Mouse (Mus musculus) midbrain, postnatal 0 days (tissue): ENCODE measurements around the gene Acta2. TPM values are rescaled to one million over a fixed set of nuclear protein-coding genes. Genes with fewer than 3 reads are reported as not detected.

Source experiments
- ATAC-seq: fragments of 200-750 bp; cut with Nextera tagmentation; 2 replicates; pipeline ENCODE4 v1.8.0; 2017; ENCODE audit warnings: moderate number of reproducible peaks, mild to moderate bottlenecking, moderate TSS enrichment, moderate library complexity; ENCODE audit not compliant: low FRiP score
- DNase-seq: peaks from one replicate; pipeline ENCODE4 v3.0.0-alpha.2; 2015; ENCODE audit warnings: low spot score
- H3K27ac ChIP-seq: fragments of 300-500 bp; sonication (generic); 2 replicates; pipeline ENCODE4 v1.5.1; 2014; ENCODE audit warnings: low read depth, mild to moderate bottlenecking, low read length, mixed read lengths
- H3K27me3 ChIP-seq: fragments of 300-500 bp; sonication (generic); 2 replicates; pipeline ENCODE4 v1.6.1; 2014; ENCODE audit warnings: low read length, control low read depth, mixed read lengths; ENCODE audit not compliant: insufficient read depth
- H3K36me3 ChIP-seq: fragments of 300-500 bp; sonication (generic); 2 replicates; pipeline ENCODE4 v1.6.1; 2014; ENCODE audit warnings: low read length, control low read depth, mixed read lengths; ENCODE audit not compliant: insufficient read depth
- H3K4me1 ChIP-seq: fragments of 300-500 bp; sonication (generic); 2 replicates; pipeline ENCODE4 v1.6.1; 2014; ENCODE audit warnings: mild to moderate bottlenecking, control low read depth, antibody characterized with exemption, low read length, mixed read lengths; ENCODE audit not compliant: insufficient read depth
- H3K4me2 ChIP-seq: fragments of 300-500 bp; sonication (generic); 2 replicates; pipeline ENCODE4 v1.6.1; 2014; ENCODE audit warnings: low read depth, mild to moderate bottlenecking, low read length, mixed read lengths; ENCODE audit not compliant: poor library complexity, severe bottlenecking
- H3K4me3 ChIP-seq: fragments of 300-500 bp; sonication (generic); 2 replicates; pipeline ENCODE4 v1.5.1; 2014; ENCODE audit warnings: low read depth, mild to moderate bottlenecking, low read length, moderate library complexity
- H3K9ac ChIP-seq: fragments of 300-500 bp; sonication (generic); replicated peaks from 2 replicates; pipeline ENCODE4 v1.6.1; 2014; ENCODE audit warnings: mild to moderate bottlenecking, low read length, moderate library complexity, mixed read lengths; ENCODE audit not compliant: poor library complexity, severe bottlenecking
- H3K9me3 ChIP-seq: fragments of 300-500 bp; sonication (generic); 2 replicates; pipeline ENCODE4 v1.6.1; 2016; ENCODE audit warnings: low read length, control low read depth
- CTCF ChIP-seq: IDR thresholded peaks from 2 replicates; pipeline ENCODE4 v1.5.1; 2016; ENCODE audit warnings: antibody characterized with exemption, mild to moderate bottlenecking
- WGBS: fragments of 180-500 bp; shearing (Covaris S2); extraction: QIAGEN DNeasy Blood & Tissue Kit; methylation state at CpG from one replicate; pipeline ENCODE4 v1.1.7; 2014; 5-methylcytosine and 5-hydroxymethylcytosine counted together
- polyA plus RNA-seq: library from polyadenylated mRNA; unstranded; fragments of >200 nt; fragmentation: Nextera tagmentation; extraction: Ambion mirVana; gene quantifications from 2 replicates; pipeline ENCODE4 v1.2.1, GENCODE M21; 2015
- total RNA-seq: library from RNA; depleted of rRNA; stranded (reverse); fragments of >200 nt; gene quantifications from 2 replicates; pipeline ENCODE4 v1.2.3, GENCODE M21; 2014

Acta2 gene
- total and polyA plus RNA-seq, 2 experiments from 2014 or later: 3.7 to 9.6 TPM

- Histone ChIP-seq H3K4me1 (peaks cover 10% of the 10 kb centered on the region; the same call in 1 of the 2 replicates), H3K9me3 (no peaks in the 10 kb centered on the region), H3K4me2 (peak within 1 kb of the TSS; percentile 88), H3K4me3 (peak within 1 kb of the TSS; percentile 39), H3K27me3 (0 out of 2 replicates have a peak, but pooled peaks cover 7% of the 10 kb centered on the region), H3K9ac (peak within 1 kb of the TSS; percentile 33; the same call in 1 of the 2 replicates), H3K27ac (no peak within 1 kb of the TSS), H3K36me3 (no peaks in the 10 kb centered on the region)
- ATAC-seq (peak; percentile 86), DNase-seq (peak; percentile 36)
- 2% methylated on average over 18 of the region's 19 CpGs for WGBS
- no peak for TF ChIP-seq CTCF
These were observed 34.8 kb upstream of the Acta2 start, which contains the start of gene Fas for GRCm38 (mm10) chr19:34289948-34290789. TSS of gene Fas (plus strand) at chr19:34290666.

- no peak for ATAC-seq
- 90% methylated on average over 1 of the region's 1 CpGs for WGBS
- Histone ChIP-seq H3K9me3 (no peaks in the 10 kb centered on the region), H3K9ac (no peak overlapping the region), H3K4me3 (no peak overlapping the region), H3K27ac (no peak overlapping the region), H3K36me3 (no peaks in the 10 kb centered on the region), H3K4me1 (peaks cover 10% of the 10 kb centered on the region; the same call in 1 of the 2 replicates), H3K27me3 (0 out of 2 replicates have a peak, but pooled peaks cover 7% of the 10 kb centered on the region), H3K4me2 (no peak overlapping the region)
- no peak for TF ChIP-seq CTCF
- DNase-seq: no peak
These were observed 33.3 kb upstream of the Acta2 start for GRCm38 (mm10) chr19:34288696-34289095.

- no peak overlapping the region for H3K9ac ChIP-seq
- H3K27me3 ChIP-seq: 0 out of 2 replicates have a peak, but pooled peaks cover 7% of the 10 kb centered on the region
- 91% methylated on average over 13 of the region's 13 CpGs for WGBS
- no peak overlapping the region for H3K4me2 ChIP-seq
- TF ChIP-seq CTCF: no peak
- ATAC-seq (no peak), DNase-seq (no peak)
- no peaks in the 10 kb centered on the region for H3K9me3 ChIP-seq
- no peak overlapping the region for H3K4me3 ChIP-seq
- H3K4me1 ChIP-seq: peaks cover 10% of the 10 kb centered on the region; the same call in 1 of the 2 replicates
- no peaks in the 10 kb centered on the region for H3K36me3 ChIP-seq
- H3K27ac ChIP-seq: no peak overlapping the region
These were observed 32.4 kb upstream of the Acta2 start for GRCm38 (mm10) chr19:34287656-34288415.

DNA sequence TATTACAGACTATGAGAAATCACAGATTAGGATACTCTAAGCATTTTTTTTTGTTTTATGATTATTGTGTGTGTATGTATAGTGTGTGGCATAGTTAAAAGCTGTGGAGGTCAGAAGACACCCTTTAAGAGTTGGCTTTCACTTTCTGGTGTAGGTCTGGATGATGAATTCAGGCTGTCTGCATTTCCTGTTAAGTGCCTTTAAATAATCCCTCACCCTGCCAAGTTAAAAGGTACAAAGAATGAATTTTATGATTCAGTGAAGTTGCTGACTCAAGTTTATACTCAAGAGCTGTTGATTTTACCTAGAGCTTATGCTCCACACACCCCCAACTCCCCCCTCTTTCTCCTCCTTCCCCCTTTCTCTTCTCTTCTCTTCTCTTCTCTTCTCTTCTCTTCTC lies 31.8 kb upstream of the Acta2 start:
- H3K27me3 ChIP-seq: 0 out of 2 replicates have a peak, but pooled peaks cover 6% of the 10 kb centered on the region
- H3K9me3 ChIP-seq: no peaks in the 10 kb centered on the region
- H3K36me3 ChIP-seq: no peaks in the 10 kb centered on the region
- H3K27ac ChIP-seq: no peak overlapping the region
- no peak overlapping the region for H3K4me3 ChIP-seq
- no peak overlapping the region for H3K4me2 ChIP-seq
- ATAC-seq (no peak), DNase-seq (no peak)
- TF ChIP-seq CTCF: no peak
- H3K4me1 ChIP-seq: peaks cover 10% of the 10 kb centered on the region; the same call in 1 of the 2 replicates
- no peak overlapping the region for H3K9ac ChIP-seq

GRCm38 (mm10) chr19:34284826-34285225 lies 29.4 kb upstream of the Acta2 start:
- no peak for ATAC-seq

More at GRCm38 (mm10) chr19:34284826-34285225, 29.4 kb upstream of the Acta2 start:
- no peak for DNase-seq
- no peak for TF ChIP-seq CTCF
- Histone ChIP-seq H3K36me3 (no peaks in the 10 kb centered on the region), H3K27ac (no peak overlapping the region), H3K9ac (no peak overlapping the region), H3K4me3 (no peak overlapping the region), H3K4me2 (no peak overlapping the region), H3K27me3 (no peaks in the 10 kb centered on the region), H3K9me3 (no peaks in the 10 kb centered on the region), H3K4me1 (no peaks in the 10 kb centered on the region)
- WGBS: 53% methylated on average over 2 of the region's 2 CpGs
